Mouse (Mus musculus) right cerebral cortex, adult 18-20 months (tissue): ENCODE measurements around the gene Ubl5.
A peak's percentile ranks its signal among the peaks of the same experiment; 100 is the strongest.
"Not testable (repeated sequence)": the region's sequence is repeated elsewhere in the genome, so short reads cannot be mapped to it uniquely, and the experiment has no call there.

Source experiments
- DNase-seq: peaks from one replicate; pipeline ENCODE4 v3.0.0; 2022; ENCODE audit warnings: mixed read lengths

Ubl5 gene

GRCm38 (mm10) chr9:20662325-20662724 is 19.6 kb downstream of the Ubl5 start:
- peak; percentile 81 for DNase-seq

- peak; percentile 29 for DNase-seq
Observed at GRCm38 (mm10) chr9:20662874-20663273, 20.2 kb downstream of the Ubl5 start.

GRCm38 (mm10) chr9:20663956-20664355 is 21.3 kb downstream of the Ubl5 start:
- peak; percentile 87 for DNase-seq

- peak; percentile 60 for DNase-seq
Observed at GRCm38 (mm10) chr9:20664366-20664765, 21.7 kb downstream of the Ubl5 start.

- no peak for DNase-seq
Observed at GRCm38 (mm10) chr9:20664982-20665637, 22.4 kb downstream of the Ubl5 start.

- DNase-seq = peak; percentile 28
Observed at GRCm38 (mm10) chr9:20665925-20666324, 23.2 kb downstream of the Ubl5 start.

- DNase-seq = no peak
Observed at GRCm38 (mm10) chr9:20666510-20667034, 23.9 kb downstream of the Ubl5 start.

GRCm38 (mm10) chr9:20668065-20668464 is 25.4 kb downstream of the Ubl5 start:
- no peak for DNase-seq

- DNase-seq = no peak
Observed at GRCm38 (mm10) chr9:20672047-20672446, 29.4 kb downstream of the Ubl5 start.

GRCm38 (mm10) chr9:20677892-20678291 is 35.2 kb downstream of the Ubl5 start:
- DNase-seq = peak; percentile 51

- DNase-seq = no peak
Observed at GRCm38 (mm10) chr9:20680378-20680958, 37.8 kb downstream of the Ubl5 start.

- DNase-seq = no peak
Observed at GRCm38 (mm10) chr9:20681546-20682388, 39.1 kb downstream of the Ubl5 start.

GRCm38 (mm10) chr9:20682389-20682722 is 39.7 kb downstream of the Ubl5 start:
- DNase-seq = no peak

- DNase-seq = peak; percentile 87
Observed at GRCm38 (mm10) chr9:20685081-20685861, 42.6 kb downstream of the Ubl5 start.

- DNase-seq = no peak
Observed at GRCm38 (mm10) chr9:20689403-20689802, 46.7 kb downstream of the Ubl5 start.

- DNase-seq = no peak
Observed at GRCm38 (mm10) chr9:20689913-20690312, 47.2 kb downstream of the Ubl5 start.

GRCm38 (mm10) chr9:20690449-20690848 is 47.8 kb downstream of the Ubl5 start:
- DNase-seq = not testable (repeated sequence)

GRCm38 (mm10) chr9:20692863-20693262 is 50.2 kb downstream of the Ubl5 start:
- peak; percentile 32 for DNase-seq

- DNase-seq = no peak
Observed at GRCm38 (mm10) chr9:20694721-20695235, 52.1 kb downstream of the Ubl5 start.

- DNase-seq = peak; percentile 49
Observed at GRCm38 (mm10) chr9:20696107-20696712, 53.5 kb downstream of the Ubl5 start.
